In genomic region chr9:82812172-82812963, GRCm38 (mm10) we compare ENCODE assay signal across 1 mouse cellular context.
TF ChIP-seq lines count a peak whose summit lies in the region.

No protein-coding gene starts in this region.

TF ChIP-seq in MEL, 35 proteins besides CTCF, POLR2A, EP300 and RAD21 (continued from another document):
- TF ChIP-seq MAX (IDR thresholded peaks at IDR 0.05; ENCODE audit: low read length) (0 out of 2 replicates have a peak, but pooled peaks have one; percentile 33), MAZ (IDR thresholded peaks at IDR 0.05; ENCODE audit: low read depth, low read length) (0 out of 2 replicates have a peak, but pooled peaks have one; percentile 31), UBTF (IDR thresholded peaks at IDR 0.05; ENCODE audit: borderline replicate concordance, insufficient read depth, low read depth, low read length) (no peak), TBP (IDR thresholded peaks at IDR 0.05; ENCODE audit: low read depth, low read length) (0 out of 2 replicates have a peak, but pooled peaks have one; percentile 47), ZMIZ1 (IDR thresholded peaks at IDR 0.05; ENCODE audit: low read depth, low read length) (no peak), RCOR1 (IDR thresholded peaks at IDR 0.05; ENCODE audit: low read depth, low read length) (peak; percentile 71), NELFE (IDR thresholded peaks at IDR 0.05; ENCODE audit: low read depth, low read length) (no peak), TCF12 (IDR thresholded peaks at IDR 0.05; ENCODE audit: low read depth, low read length) (peak; percentile 83), MEF2A (IDR thresholded peaks at IDR 0.05; ENCODE audit: extremely low read depth, insufficient replicate concordance, low read depth, low read length, poor library complexity, severe bottlenecking) (no peak), E2F4 (IDR thresholded peaks at IDR 0.05; ENCODE audit: borderline replicate concordance, low read depth, low read length) (no peak), ELF1 (IDR thresholded peaks at IDR 0.05; ENCODE audit: low read depth, low read length) (no peak), USF2 (IDR thresholded peaks at IDR 0.05; ENCODE audit: borderline replicate concordance in 1 of 2, insufficient read depth in 1 of 2, low read depth in 1 of 2, low read length in 2 of 2) (no peak), BHLHE40 (IDR thresholded peaks at IDR 0.05; ENCODE audit: borderline replicate concordance, low read depth, low read length) (peak; percentile 71), TAL1 (IDR thresholded peaks at IDR 0.05; ENCODE audit: low read length) (peak; percentile 61), MYB (IDR thresholded peaks at IDR 0.05; ENCODE audit: low read depth, low read length) (peak; percentile 60), ZKSCAN1 (IDR thresholded peaks at IDR 0.05; ENCODE audit: low read depth, low read length) (no peak), GATA1 (IDR thresholded peaks at IDR 0.05; ENCODE audit: low read depth, low read length) (peak; percentile 91), MYC (IDR thresholded peaks at IDR 0.05; ENCODE audit: low read depth, low read length) (peak; percentile 73; the same call in 1 of the 2 replicates), ZC3H11A (IDR thresholded peaks at IDR 0.05; ENCODE audit: low read depth, low read length) (no peak), MAFK (IDR thresholded peaks at IDR 0.05; ENCODE audit: borderline replicate concordance, low read depth, low read length) (no peak), MXI1 (IDR thresholded peaks at IDR 0.05; ENCODE audit: low read depth, low read length) (0 out of 2 replicates have a peak, but pooled peaks have one; percentile 35), KAT2A (conservative IDR thresholded peaks at IDR 0.05; ENCODE audit: low read depth, low read length) (no peak), ETS1 (IDR thresholded peaks at IDR 0.05; ENCODE audit: low read depth, low read length) (peak; percentile 59; the same call in 1 of the 2 replicates), SMC3 (IDR thresholded peaks at IDR 0.05; ENCODE audit: low read depth, low read length) (0 out of 2 replicates have a peak, but pooled peaks have one; percentile 11)
